Mouse (Mus musculus) hindbrain, embryonic 14.5 days (tissue): ENCODE results near the gene Zc2hc1c. TPM values are rescaled to one million over a fixed set of nuclear protein-coding genes. Genes with fewer than 3 reads are reported as not detected.
A peak's percentile ranks its signal among the peaks of the same experiment; 100 is the strongest.

Source experiments
- ATAC-seq: fragments of 200-750 bp; cut with Nextera tagmentation; 2 replicates; pipeline ENCODE4 v1.8.0; 2017; ENCODE audit warnings: moderate number of reproducible peaks, mild to moderate bottlenecking, moderate TSS enrichment, moderate library complexity; ENCODE audit not compliant: low FRiP score
- DNase-seq: peaks from one replicate; pipeline ENCODE4 v3.0.0-alpha.2; 2015; ENCODE audit warnings: low spot score
- H3K27ac ChIP-seq: fragments of 300-500 bp; sonication (generic); 2 replicates; pipeline ENCODE4 v1.5.1; 2014; ENCODE audit warnings: mild to moderate bottlenecking, moderate library complexity
- H3K27me3 ChIP-seq: fragments of 300-500 bp; sonication (generic); 2 replicates; pipeline ENCODE4 v1.6.1; 2014; ENCODE audit warnings: mild to moderate bottlenecking, low read length, mixed read lengths; ENCODE audit not compliant: control insufficient read depth, insufficient read depth
- H3K36me3 ChIP-seq: fragments of 300-500 bp; sonication (generic); replicated peaks from 2 replicates; pipeline ENCODE4 v1.6.1; 2014; ENCODE audit not compliant: control insufficient read depth, insufficient read depth
- H3K4me1 ChIP-seq: fragments of 300-500 bp; sonication (generic); replicated peaks from 2 replicates; pipeline ENCODE4 v1.6.1; 2014; ENCODE audit warnings: antibody characterized with exemption, low read length, mixed read lengths; ENCODE audit not compliant: control insufficient read depth, insufficient read depth
- H3K4me2 ChIP-seq: fragments of 300-500 bp; sonication (generic); replicated peaks from 2 replicates; pipeline ENCODE4 v1.6.1; 2014; ENCODE audit warnings: mild to moderate bottlenecking, moderate library complexity
- H3K4me3 ChIP-seq: fragments of 300-500 bp; sonication (generic); replicated peaks from 2 replicates; pipeline ENCODE4 v1.5.1; 2014; ENCODE audit warnings: mild to moderate bottlenecking, low read length
- H3K9ac ChIP-seq: fragments of 300-500 bp; sonication (generic); 2 replicates; pipeline ENCODE4 v1.6.1; 2014
- H3K9me3 ChIP-seq: fragments of 300-500 bp; sonication (generic); 2 replicates; pipeline ENCODE4 v1.6.1; 2016; ENCODE audit warnings: low read length; ENCODE audit not compliant: control insufficient read depth
- WGBS: fragments of 180-500 bp; shearing (Covaris S2); extraction: QIAGEN DNeasy Blood & Tissue Kit; methylation state at CpG from one replicate; pipeline ENCODE4 v1.1.7; 2014; 5-methylcytosine and 5-hydroxymethylcytosine counted together
- polyA plus RNA-seq: library from polyadenylated mRNA; unstranded; fragments of >200 nt; fragmentation: Nextera tagmentation; extraction: Ambion mirVana; gene quantifications from 2 replicates; pipeline ENCODE4 v1.2.1, GENCODE M21; 2014

Gene Zc2hc1c
- polyA plus RNA-seq, 1 experiment from 2014 or later, result 1.9 TPM

DNA sequence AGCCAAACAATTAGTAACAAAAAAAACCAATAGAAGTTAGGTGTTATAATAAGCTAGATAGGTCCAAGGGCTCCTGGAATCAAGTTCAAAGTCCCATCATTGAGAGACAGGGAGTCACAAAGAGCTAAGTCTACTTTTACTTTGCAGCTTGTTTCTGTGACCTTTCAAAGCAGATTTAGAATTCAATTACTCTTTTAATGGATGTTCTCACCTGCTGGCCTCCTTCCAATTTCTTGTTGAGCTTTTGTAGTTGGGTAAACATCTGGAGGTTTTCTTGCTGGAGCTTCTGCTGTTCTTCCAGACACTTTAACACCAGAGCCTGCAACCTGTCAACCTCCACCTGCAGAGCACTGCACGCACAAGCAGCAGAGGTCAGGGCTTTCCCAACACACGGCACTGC is 14.9 kb downstream of the Zc2hc1c start:
- no peaks in the 10 kb centered on the region for H3K4me1 ChIP-seq
- WGBS, result 75% methylated on average over 2 of the region's 2 CpGs
- H3K27me3 ChIP-seq, result no peaks in the 10 kb centered on the region
- DNase-seq (no peak), ATAC-seq (no peak)
- no peak overlapping the region for H3K4me3 ChIP-seq
- no peak overlapping the region for H3K9ac ChIP-seq
- no peak overlapping the region for H3K27ac ChIP-seq
- H3K9me3 ChIP-seq, result no peaks in the 10 kb centered on the region
- H3K4me2 ChIP-seq, result no peak overlapping the region
- H3K36me3 ChIP-seq, result peaks cover 95% of the 10 kb centered on the region

DNA sequence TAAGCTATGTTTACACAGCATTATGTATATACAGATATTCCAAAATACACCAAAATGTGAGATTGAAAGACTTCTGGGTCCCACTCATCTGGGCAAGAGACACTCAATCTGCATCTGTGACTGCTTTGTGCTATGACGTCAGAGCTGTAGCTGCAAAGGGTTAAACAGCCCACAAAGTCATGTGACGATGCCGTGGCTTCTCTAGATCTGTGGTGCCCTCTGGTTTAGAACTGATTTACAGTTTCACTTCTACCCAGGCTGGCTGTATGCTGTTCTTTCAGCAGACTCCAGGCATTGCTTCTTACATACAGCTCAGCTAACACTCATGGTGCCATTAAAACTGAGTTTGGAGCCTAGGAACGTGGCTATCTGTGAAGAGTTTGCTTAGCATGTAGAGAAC is 16.3 kb downstream of the Zc2hc1c start:
- H3K9ac ChIP-seq, result no peak overlapping the region
- ATAC-seq, result no peak
- peaks cover 98% of the 10 kb centered on the region for H3K36me3 ChIP-seq
- no peak for DNase-seq
- H3K9me3 ChIP-seq, result no peaks in the 10 kb centered on the region
- 78% methylated on average over 4 of the region's 4 CpGs for WGBS
- H3K4me1 ChIP-seq, result no peaks in the 10 kb centered on the region
- H3K27ac ChIP-seq, result no peak overlapping the region
- no peak overlapping the region for H3K4me3 ChIP-seq
- no peak overlapping the region for H3K4me2 ChIP-seq
- no peaks in the 10 kb centered on the region for H3K27me3 ChIP-seq

DNA sequence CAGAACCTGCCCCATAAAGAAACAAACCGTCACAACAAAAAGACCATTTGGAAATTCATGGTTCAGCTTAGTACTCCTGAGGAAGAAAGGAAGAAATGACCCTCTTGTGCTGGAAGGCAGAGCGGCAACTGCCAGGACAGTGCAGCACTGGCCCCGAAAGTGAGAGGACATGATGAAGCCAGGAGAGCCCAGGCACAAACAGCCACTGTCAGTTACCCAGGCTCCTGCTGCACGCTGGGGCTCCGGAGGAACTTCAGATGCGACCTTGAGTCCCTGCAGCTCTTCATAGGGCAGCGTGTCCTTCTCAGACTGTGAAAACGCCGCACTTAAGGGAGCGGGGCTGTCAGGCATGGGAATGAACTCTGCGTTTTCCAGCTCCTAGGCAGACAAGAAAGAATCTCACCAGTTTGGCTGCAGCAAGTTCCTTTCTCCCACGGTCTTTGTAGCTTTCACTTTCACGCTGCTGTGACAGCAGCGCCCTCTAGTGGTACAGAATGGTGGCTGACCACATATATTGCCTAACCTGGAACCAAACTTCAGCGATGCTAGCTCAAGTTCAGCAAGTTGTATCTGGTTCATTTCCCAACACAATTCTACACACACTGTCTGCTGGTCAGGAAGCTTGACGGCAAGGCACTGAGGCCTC is 17.0 kb downstream of the Zc2hc1c start:
- WGBS, result 50% methylated on average over 16 of the region's 16 CpGs
- peak overlapping the region; percentile 12; the same call in 1 of the 2 replicates for H3K27ac ChIP-seq
- DNase-seq, result peak; percentile 97
- no peak overlapping the region for H3K4me2 ChIP-seq
- no peak overlapping the region for H3K9ac ChIP-seq
- peak; percentile 62; the same call in 1 of the 2 replicates for ATAC-seq
- H3K9me3 ChIP-seq, result no peaks in the 10 kb centered on the region
- no peaks in the 10 kb centered on the region for H3K4me1 ChIP-seq
- H3K4me3 ChIP-seq, result no peak overlapping the region
- H3K36me3 ChIP-seq, result peaks cover 98% of the 10 kb centered on the region
- no peaks in the 10 kb centered on the region for H3K27me3 ChIP-seq

DNA sequence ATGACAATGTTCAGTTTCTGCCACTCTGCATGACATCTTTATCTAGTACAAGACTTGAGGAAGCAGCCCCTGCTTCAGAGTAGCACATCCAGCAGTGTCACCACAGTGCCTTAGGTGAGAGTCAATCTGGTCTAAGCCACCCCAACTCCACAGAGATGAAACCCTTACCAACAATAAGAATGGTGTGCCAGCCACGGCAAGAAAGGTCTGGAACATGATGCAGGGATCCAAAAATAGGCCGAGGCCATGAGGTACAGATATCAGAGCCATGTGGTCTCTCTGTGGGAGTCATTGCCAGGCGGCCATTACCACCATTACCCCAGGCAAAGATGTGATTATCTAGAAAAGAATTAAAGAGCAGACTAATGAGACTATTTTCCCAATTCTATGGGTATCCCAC is 20.3 kb downstream of the Zc2hc1c start:
- Histone ChIP-seq H3K36me3 (peaks cover 99% of the 10 kb centered on the region), H3K27ac (no peak overlapping the region), H3K27me3 (no peaks in the 10 kb centered on the region), H3K4me1 (no peaks in the 10 kb centered on the region), H3K4me3 (no peak overlapping the region), H3K9me3 (no peaks in the 10 kb centered on the region), H3K9ac (no peak overlapping the region), H3K4me2 (no peak overlapping the region)
- no peak for ATAC-seq
- 74% methylated on average over 3 of the region's 3 CpGs for WGBS
- DNase-seq, result no peak

DNA sequence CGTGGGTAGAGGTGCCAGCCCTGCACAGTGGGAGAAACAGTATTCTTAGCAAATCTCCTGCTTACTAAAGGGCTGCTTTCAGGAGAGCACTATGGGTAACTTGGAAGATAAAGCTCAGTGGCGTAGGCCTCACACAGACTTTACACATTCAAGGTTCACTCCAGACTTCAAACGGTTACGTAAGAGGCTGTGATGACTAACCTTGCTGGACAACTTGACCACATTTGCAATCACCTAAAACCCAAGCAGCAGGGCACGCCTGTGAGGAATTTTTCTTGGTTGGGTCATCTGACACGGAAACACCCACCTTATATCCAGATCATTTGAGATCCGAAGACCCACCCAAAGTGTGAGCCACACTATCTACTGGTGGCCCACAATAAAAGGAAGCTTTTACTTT is 41.8 kb downstream of the Zc2hc1c start:
- DNase-seq (no peak), ATAC-seq (no peak)
- Histone ChIP-seq H3K4me2 (no peak overlapping the region), H3K27me3 (no peaks in the 10 kb centered on the region), H3K4me3 (no peak overlapping the region), H3K9me3 (no peaks in the 10 kb centered on the region), H3K9ac (no peak overlapping the region), H3K36me3 (peaks cover 94% of the 10 kb centered on the region), H3K4me1 (no peaks in the 10 kb centered on the region), H3K27ac (no peak overlapping the region)
- 92% methylated on average over 7 of the region's 7 CpGs for WGBS

DNA sequence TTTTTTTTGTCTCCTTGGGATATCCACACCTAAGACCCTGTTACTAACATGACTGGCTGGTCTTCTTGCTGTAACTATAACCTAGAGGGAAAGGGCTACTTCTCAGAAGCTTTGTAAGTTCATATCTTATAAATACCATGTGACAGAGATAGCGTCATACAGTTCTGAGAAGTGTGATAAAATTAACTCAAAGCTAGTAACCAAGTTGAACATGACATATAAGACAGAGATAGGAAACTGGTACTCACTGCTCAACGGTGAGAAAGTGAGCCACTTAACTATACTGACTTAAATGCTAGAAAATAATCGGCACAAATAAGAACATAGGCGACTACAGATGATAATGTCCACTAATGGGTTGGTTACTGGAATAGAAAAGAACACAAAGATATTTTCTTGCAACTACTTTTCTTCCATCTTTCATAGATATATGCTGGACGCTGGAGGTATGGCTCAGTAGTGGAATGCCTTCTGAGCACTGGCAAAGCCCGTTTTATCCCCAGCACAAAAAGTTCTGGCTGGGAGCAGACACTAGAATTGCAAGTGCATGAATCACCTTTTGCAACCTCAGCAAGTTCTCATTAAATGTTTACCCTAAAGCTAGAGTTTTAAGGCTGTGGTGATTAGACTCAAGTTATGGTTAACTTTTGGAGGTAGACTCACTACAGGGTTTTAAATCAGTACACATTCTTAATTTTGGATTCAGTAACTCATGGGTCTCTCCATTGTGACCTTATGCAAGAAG is 49.3 kb downstream of the Zc2hc1c start:
- no peak for DNase-seq
- peaks cover 39% of the 10 kb centered on the region for H3K36me3 ChIP-seq
- H3K9me3 ChIP-seq, result no peaks in the 10 kb centered on the region
- H3K27ac ChIP-seq, result no peak overlapping the region
- 89% methylated on average over 6 of the region's 6 CpGs for WGBS
- H3K9ac ChIP-seq, result peak overlapping the region; percentile 98; the same call in 1 of the 2 replicates
- H3K4me3 ChIP-seq, result peak overlapping the region; percentile 100
- no peak for ATAC-seq
- H3K4me2 ChIP-seq, result peak overlapping the region; percentile 87
- no peaks in the 10 kb centered on the region for H3K27me3 ChIP-seq
- peaks cover 10% of the 10 kb centered on the region for H3K4me1 ChIP-seq

DNA sequence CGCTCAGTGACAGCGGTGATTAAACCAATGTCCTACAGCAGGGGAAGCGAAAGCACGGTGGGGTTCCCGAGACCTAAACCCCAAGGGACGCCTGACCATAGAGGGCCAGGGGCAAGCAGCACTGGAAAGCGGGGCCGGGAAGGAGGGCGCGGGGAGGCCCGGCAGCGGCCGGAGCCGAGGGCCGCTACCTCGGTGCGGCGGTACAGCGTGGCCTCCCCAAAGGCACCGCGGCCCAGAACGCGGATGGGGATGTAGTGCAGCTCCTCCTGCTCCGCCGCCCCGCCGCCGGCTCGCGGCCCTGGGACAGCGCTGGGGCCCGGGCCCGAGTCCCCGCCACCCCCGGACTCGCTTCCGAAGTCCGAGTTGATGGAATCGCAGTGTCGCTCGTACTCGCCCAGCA is 50.4 kb downstream of the Zc2hc1c start:
- WGBS, result under 1% methylated on average over 41 of the region's 42 CpGs

DNA sequence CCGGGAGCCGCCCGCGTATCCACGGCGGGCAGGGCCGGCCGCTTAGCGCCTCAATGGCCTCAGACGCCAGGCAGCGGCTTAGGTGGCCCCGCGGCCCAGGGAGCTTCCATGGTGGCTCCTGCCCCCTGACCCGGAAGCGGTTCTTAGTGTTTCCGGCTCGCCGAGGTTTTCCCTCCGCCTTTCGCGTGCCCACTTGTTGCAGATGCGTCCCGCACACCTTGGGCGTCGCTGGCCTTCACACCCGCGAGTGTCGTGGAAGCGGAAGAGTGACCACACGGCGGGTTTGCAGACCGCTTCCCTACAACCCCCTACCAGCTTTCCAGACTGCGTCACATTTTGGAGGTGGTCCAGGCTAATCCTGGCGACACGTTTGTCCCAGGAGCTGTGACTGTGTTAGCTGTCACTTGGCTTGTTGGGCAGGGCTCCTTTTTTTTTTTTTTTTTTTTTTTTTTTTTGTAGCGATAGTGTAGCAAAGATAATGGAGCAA is 50.9 kb downstream of the Zc2hc1c start, which contains the start of gene Nek9:
Gene Nek9, minus strand, starts transcription at position 120 of the 487 bp plus-strand sequence.
- H3K27me3 ChIP-seq, result no peaks in the 10 kb centered on the region
- DNase-seq (peak; percentile 97), ATAC-seq (peak; percentile 89)
- WGBS, result under 1% methylated on average over 35 of the region's 36 CpGs
- H3K4me2 ChIP-seq, result peak within 1 kb of the TSS; percentile 87
- H3K9me3 ChIP-seq, result no peaks in the 10 kb centered on the region
- H3K36me3 ChIP-seq, result peaks cover 36% of the 10 kb centered on the region
- peaks cover 10% of the 10 kb centered on the region for H3K4me1 ChIP-seq
- H3K4me3 ChIP-seq, result peak within 1 kb of the TSS; percentile 100
- peak within 1 kb of the TSS; percentile 98 for H3K9ac ChIP-seq
- H3K27ac ChIP-seq, result peak within 1 kb of the TSS; percentile 83

More for the DNA sequence above, 50.4 kb downstream of the Zc2hc1c start:
- peak; percentile 29 for DNase-seq
- peak; percentile 78 for ATAC-seq
- Histone ChIP-seq H3K27ac (peak overlapping the region; percentile 83), H3K9me3 (no peaks in the 10 kb centered on the region), H3K4me1 (peaks cover 10% of the 10 kb centered on the region), H3K9ac (peak overlapping the region; percentile 98), H3K4me3 (peak overlapping the region; percentile 100), H3K27me3 (no peaks in the 10 kb centered on the region), H3K36me3 (peaks cover 36% of the 10 kb centered on the region), H3K4me2 (peak overlapping the region; percentile 87)

DNA sequence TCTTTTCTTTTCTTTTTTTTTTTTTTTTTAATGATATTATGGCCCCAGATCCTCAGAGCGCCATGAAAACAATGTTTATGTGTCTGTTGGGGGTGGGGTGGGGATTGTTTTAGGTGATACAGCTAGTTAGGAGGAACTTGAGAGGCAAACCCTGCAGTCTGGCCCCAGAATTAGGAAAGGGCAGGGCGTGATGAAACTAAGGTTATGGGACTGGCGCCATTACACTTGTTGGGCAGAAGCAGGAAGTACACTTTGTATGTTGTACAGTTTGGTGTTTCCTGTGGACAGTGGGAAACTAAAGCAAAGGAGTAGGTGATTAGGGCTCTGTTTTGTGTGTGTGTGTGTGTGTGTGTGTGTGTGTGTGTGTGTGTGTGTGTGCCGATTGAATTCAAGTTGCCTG is 51.6 kb downstream of the Zc2hc1c start:
- H3K4me3 ChIP-seq, result no peak overlapping the region; the same call in 1 of the 2 replicates
- no peaks in the 10 kb centered on the region for H3K9me3 ChIP-seq
- H3K4me2 ChIP-seq, result peak overlapping the region; percentile 87
- no peak overlapping the region for H3K27ac ChIP-seq
- H3K36me3 ChIP-seq, result peaks cover 32% of the 10 kb centered on the region
- H3K9ac ChIP-seq, result no peak overlapping the region
- WGBS, result 31% methylated on average over 4 of the region's 4 CpGs
- H3K4me1 ChIP-seq, result peaks cover 10% of the 10 kb centered on the region
- DNase-seq (no peak), ATAC-seq (no peak)
- H3K27me3 ChIP-seq, result no peaks in the 10 kb centered on the region
